Mouse (Mus musculus): ENCODE results near the gene Senp3. TPM values are rescaled to one million over a fixed set of nuclear protein-coding genes. Genes with fewer than 3 reads are reported as not detected.
A peak's percentile ranks its signal among the peaks of the same experiment; 100 is the strongest.
"Not testable (repeated sequence)": the region's sequence is repeated elsewhere in the genome, so short reads cannot be mapped to it uniquely, and the experiment has no call there.

Gene Senp3
- total RNA-seq, 2 experiments from 2014 or later, result 27.3 to 35.1 TPM

DNA sequence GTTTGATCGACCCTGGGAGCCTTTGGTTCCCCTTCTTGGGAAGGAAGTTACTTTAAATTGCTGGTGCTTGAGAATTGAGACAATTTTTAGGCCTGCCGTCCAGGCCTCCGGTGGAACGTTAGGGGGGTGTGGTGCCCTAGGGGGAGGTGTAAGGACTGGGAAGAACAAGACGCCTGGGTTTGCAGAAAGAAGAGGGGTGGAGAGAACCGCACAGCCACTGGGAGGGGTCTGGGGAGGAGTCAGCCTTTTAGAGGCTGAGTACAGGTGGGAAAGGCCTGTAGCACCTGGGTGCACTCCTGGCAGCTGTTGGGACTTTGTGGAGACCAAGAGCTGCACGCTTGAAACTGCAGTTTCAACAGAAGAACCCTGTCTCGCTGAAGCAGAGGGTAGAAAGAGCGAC is 27.1 kb downstream of the Senp3 start:
- DNase-seq, result no peak

DNA sequence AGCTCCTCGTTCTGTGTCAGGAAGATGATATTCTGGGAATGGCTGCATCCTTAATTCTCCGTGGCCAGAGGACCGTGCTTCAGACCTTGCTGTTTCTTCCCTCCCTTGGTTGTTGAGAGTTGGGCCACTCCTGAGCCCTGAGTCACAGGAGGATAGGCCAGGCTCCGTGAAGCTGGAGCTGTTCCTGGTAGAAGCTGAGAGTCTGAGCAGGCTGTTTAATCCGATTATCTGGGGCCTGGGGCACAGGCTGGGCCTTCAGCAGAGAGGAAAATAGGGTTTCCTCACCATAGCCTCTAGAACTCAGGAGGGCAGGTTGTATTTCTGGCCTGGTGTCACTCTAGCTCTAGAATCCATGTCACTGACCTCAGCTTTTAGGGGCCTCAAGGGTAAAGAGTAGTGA is 28.5 kb downstream of the Senp3 start:
- no peak for DNase-seq

DNA sequence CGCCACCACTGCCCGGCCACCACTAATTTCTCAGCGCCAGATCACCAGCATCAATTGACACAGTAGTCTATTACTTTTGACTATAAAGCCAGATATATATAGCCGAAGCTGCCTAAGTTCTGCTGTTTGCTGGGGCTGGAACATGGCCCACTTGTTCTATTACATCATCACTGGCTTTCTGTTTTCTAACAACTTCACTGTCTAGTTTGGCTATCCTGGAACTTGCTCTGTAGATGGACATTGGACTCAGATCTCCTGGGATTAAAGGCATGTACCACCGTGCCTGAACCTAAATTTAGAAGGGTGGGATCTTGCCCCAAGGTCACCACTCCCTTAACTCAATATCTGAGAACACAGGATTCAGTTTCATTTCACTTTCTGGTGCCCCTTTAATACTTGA is 36.0 kb downstream of the Senp3 start:
- no peak for DNase-seq

DNA sequence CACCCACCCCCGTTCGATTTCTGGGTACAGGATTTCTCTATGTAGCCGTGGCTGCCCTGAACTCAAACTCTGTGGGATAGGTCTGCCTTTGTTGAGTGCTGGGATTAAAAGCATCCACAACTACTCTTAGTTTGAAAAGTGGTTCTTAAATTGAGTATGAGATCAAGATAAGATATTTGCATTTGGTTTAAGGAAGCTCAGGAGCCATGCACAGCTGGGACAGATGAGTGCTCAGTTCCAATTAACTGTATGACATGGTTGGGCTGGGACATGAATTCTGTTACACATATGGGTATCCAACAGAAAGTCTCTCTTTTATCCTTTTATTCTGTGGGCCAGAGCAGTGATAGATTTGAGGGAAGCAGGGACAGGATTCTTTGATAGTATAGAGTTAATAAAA is 46.4 kb downstream of the Senp3 start:
- DNase-seq, result no peak

DNA sequence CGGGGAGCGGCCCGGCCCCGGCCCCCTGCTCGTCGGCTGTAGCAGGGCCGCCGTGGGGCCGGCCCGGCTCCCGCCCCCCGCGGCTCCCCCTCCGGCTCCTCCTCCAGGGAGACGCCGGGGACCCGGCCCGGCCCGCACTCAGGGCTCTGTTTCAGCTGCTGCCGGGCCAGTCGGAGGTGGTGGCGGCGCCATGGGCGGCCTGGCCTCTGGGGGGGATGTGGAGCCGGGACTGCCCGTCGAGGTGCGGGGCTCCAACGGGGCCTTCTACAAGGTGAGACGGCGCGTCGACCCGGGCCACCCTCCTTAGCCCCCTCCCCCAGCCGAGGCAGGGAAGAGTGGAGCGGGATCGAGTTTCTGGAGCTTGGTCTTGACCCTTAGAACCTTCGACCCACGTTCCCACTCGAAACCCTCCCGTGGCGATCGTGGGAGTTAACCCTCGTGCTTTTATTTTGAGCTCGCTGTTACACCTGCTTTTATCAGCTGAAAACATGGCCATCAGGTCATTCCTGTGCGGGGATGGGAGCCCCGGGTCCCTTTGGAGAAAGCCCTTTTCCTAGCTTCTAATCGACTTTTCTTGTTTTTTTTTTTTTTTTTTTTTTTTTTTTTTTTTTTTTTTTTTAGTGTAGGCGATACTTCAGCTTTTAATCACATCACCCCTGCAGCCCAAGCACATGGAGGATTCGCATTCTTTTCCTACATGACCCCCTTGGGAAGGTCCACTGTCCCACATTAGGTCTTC is 48.6 kb downstream of the Senp3 start:
- DNase-seq, result no peak

DNA sequence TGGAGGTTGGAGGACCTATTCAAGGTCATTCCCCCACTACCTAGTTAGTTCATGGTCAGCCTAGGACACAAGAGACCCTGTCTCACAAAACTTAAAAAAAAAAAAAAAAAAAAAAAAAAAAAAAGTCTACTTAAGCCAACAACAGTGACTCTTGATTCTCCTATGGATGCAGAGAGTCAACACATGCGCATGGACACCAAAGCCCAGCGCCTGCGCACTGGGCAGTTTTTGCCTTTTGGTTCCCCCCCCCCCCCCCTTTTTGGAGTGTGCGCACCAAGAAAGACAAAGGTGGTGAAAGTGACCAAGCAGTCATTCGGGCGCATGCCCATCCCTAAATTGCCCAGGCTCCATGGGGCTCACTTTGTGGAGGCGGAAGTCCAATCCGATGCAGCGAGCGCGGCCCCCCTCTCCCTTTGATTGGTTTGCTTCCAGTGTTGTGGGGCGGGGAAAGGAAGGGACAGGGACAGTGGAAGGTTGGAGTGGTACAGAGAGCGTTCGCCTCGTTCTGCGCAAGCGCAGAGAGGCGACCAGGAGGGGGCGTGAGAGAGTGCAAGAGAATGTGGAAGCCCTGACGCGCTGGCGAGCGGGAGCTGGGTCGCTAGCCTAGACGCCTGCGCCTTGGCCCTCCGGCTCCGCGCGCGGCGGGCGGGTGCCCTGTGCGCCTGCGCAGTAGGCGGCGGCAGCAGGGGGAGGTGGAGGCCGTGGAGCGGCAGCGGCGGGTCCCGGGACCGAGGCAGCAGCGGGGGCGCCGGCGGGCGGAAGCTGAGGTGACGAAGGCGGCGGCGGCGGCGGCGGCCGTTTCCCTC is 49.4 kb downstream of the Senp3 start, which contains the start of gene Fxr2:
TSS of gene Fxr2 (plus strand) at position 707 of the 806 bp plus-strand sequence.
- peak; percentile 100 for DNase-seq

DNA sequence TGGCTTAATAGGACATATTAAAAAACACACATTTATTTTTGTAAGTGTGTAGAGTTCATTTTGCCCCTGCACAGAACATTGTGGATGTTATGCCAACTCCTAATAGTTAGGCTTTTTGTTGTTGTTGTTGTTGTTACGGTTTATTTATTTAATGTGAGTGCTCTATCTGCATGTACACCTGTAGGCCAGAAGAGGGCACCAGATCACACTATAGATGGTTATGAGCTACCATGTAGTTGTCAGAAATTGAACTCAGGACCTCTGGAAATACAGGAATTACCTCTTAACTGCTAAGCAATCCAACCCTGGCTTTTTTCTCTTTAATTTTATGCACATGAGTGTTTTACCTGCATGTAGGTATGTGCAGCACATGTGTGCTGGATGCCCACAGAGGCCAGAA is 52.1 kb downstream of the Senp3 start:
- no peak for DNase-seq

DNA sequence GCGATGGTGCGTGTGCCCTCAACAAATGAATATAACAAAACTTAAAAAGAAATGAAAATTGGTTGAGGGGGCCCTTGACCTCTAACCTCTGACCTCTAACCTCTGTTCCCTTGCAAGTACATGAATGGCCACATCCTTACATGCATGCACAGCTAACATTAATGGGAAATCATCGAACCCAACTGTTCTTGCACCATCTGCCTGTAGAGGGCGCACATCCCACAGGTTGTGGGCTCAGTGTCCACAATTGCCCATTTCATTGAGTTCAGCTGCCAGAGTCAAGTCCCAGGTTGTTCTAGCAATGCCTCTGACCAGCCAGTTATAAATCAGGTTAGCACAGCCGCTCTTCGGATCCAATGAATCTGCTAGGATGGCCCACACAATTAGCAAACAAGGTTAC is 53.6 kb downstream of the Senp3 start:
- peak; percentile 62 to 87 for DNase-seq

DNA sequence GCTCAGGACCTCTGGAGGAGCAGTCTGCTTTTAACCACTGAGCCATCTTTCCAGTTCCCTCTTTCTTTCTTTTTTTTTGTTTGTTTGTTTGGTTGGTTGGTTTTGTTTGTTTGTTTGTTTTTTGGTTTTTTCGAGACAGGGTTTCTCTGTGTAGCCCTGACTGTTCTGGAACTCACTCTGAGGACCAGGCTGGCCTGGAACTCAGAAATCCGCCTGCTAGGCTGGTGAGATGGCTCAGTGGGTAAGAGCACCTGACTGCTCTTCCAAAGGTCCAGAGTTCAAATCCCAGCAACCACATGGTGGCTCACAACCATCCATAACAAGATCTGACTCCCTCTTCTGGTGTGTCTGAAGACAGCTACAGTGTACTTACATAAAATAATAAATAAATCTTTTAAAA is 57.5 kb downstream of the Senp3 start:
- not testable (repeated sequence) for DNase-seq

Small RNA genes lying within 50 kb of the gene (microRNA-seq; reads per million reads assigned to microRNA genes)
- gene Mir1934, result 5.4 to 7.2 reads per million in 2 experiments
- 0 reads per million in 2 experiments for gene Mir467f

Other genes starting within 250 kb of the Senp3 start
- under 1 TPM; 0.10 to 0.51 TPM for gene Dnah2, start 133.0 kb downstream of the Senp3 start, total RNA-seq (2021)
- 100 to 1,000 TPM; 111 to 140 TPM for gene Efnb3, start 121.9 kb downstream of the Senp3 start, total RNA-seq (2021)
- gene Wrap53, start 101.8 kb downstream of the Senp3 start, total RNA-seq (2021), result 1 to 10 TPM; 5.0 to 5.4 TPM
- 10 to 100 TPM; 15.0 to 15.5 TPM for gene Trp53, start 101.7 kb downstream of the Senp3 start, total RNA-seq (2021)
- 10 to 100 TPM; 15.2 to 16.4 TPM for gene Atp1b2, start 76.1 kb downstream of the Senp3 start, total RNA-seq (2021)
- gene Shbg, start 64.2 kb downstream of the Senp3 start, total RNA-seq (2021), result not detected
- gene Sat2, start 60.1 kb downstream of the Senp3 start, total RNA-seq (2021), result 1 to 10 TPM; 3.3 to 3.8 TPM
- gene Fxr2, start 49.1 kb downstream of the Senp3 start, total RNA-seq (2021), result 10 to 100 TPM; 91.3 to 97.2 TPM
- gene Sox15, start 26.8 kb downstream of the Senp3 start, total RNA-seq (2021), result not detected
- 10 to 100 TPM; 12.3 to 15.6 TPM for gene Mpdu1, start 19.4 kb downstream of the Senp3 start, total RNA-seq (2021)
- 10 to 100 TPM in 1 of 2 experiments, 1 to 10 TPM in 1; 7.3 to 10.5 TPM for gene Cd68, start 15.9 kb downstream of the Senp3 start, total RNA-seq (2021)
- 100 to 1,000 TPM; 185 to 188 TPM for gene Eif4a1, start 9.7 kb downstream of the Senp3 start, total RNA-seq (2021)
- gene Tnfsf13, start 3.7 kb upstream of the Senp3 start, total RNA-seq (2021), result 1 to 10 TPM; 1.5 to 1.7 TPM
- 10 to 100 TPM; 16.9 to 17.1 TPM for gene Tnfsf12, start 13.8 kb upstream of the Senp3 start, total RNA-seq (2021)
- 1 to 10 TPM; 2.5 to 4.1 TPM for gene Tnfsfm13, start 14.0 kb upstream of the Senp3 start, total RNA-seq (2021)
- 10 to 100 TPM; 27.4 to 33.4 TPM for gene Polr2a, start 76.6 kb upstream of the Senp3 start, total RNA-seq (2021)
- gene Slc35g3, start 79.9 kb upstream of the Senp3 start, total RNA-seq (2021), result not detected
- 10 to 100 TPM; 41.7 to 44.7 TPM for gene Zbtb4, start 83.8 kb upstream of the Senp3 start, total RNA-seq (2021)
- gene Chrnb1, start 113.9 kb upstream of the Senp3 start, total RNA-seq (2021), result 1 to 10 TPM; 2.0 to 4.6 TPM
- 1 to 10 TPM; 2.6 to 3.0 TPM for gene Fgf11, start 119.8 kb upstream of the Senp3 start, total RNA-seq (2021)
- gene Tmem102, start 123.5 kb upstream of the Senp3 start, total RNA-seq (2021), result under 1 TPM; 0.17 to 0.49 TPM
- not detected for gene Gm39566, start 133.2 kb upstream of the Senp3 start, total RNA-seq (2021)
- gene Spem2, start 136.4 kb upstream of the Senp3 start, total RNA-seq (2021), result not detected
- not detected for gene Spem1, start 140.1 kb upstream of the Senp3 start, total RNA-seq (2021)
- gene Nlgn2, start 155.7 kb upstream of the Senp3 start, total RNA-seq (2021), result 1 to 10 TPM; 3.3 to 3.9 TPM
- 100 to 1,000 TPM; 232 to 246 TPM for gene Tmem256, start 156.4 kb upstream of the Senp3 start, total RNA-seq (2021)
- 10 to 100 TPM; 19.6 to 21.4 TPM for gene Plscr3, start 164.3 kb upstream of the Senp3 start, total RNA-seq (2021)
- gene Tnk1, start 176.6 kb upstream of the Senp3 start, total RNA-seq (2021), result not detected
- gene Tmem95, start 195.9 kb upstream of the Senp3 start, total RNA-seq (2021), result not detected
- 1 to 10 TPM; 2.0 to 2.5 TPM for gene Kctd11, start 199.3 kb upstream of the Senp3 start, total RNA-seq (2021)
- 1 to 10 TPM in 1 of 2 experiments, under 1 TPM in 1; 0.72 to 4.4 TPM for gene Acap1, start 213.5 kb upstream of the Senp3 start, total RNA-seq (2021)
- gene 2810408A11Rik, start 218.9 kb upstream of the Senp3 start, total RNA-seq (2021), result under 1 TPM in 1 of 2 experiments, not detected in 1; 0.41 TPM
- gene Neurl4, start 219.0 kb upstream of the Senp3 start, total RNA-seq (2021), result 10 to 100 TPM; 42.1 to 48.0 TPM
- 10 to 100 TPM; 26.2 to 27.5 TPM for gene Gps2, start 231.8 kb upstream of the Senp3 start, total RNA-seq (2021)
- 100 to 1,000 TPM; 415 to 425 TPM for gene Eif5a, start 239.9 kb upstream of the Senp3 start, total RNA-seq (2021)